Mouse (Mus musculus) heart, embryonic 12.5 days (tissue): ENCODE results near the gene Wbp2nl. TPM values are rescaled to one million over a fixed set of nuclear protein-coding genes. Genes with fewer than 3 reads are reported as not detected.
"Not testable (repeated sequence)": the region's sequence is repeated elsewhere in the genome, so short reads cannot be mapped to it uniquely, and the experiment has no call there.

Experiments
- ATAC-seq: fragments of 200-750 bp; cut with Nextera tagmentation; 2 replicates; pipeline ENCODE4 v1.8.0; 2017; ENCODE audit warnings: moderate TSS enrichment, moderate library complexity; ENCODE audit not compliant: insufficient number of reproducible peaks, low FRiP score
- H3K27ac ChIP-seq: fragments of 300-500 bp; sonication (generic); 2 replicates; pipeline ENCODE4 v1.5.1; 2016; ENCODE audit warnings: mild to moderate bottlenecking, moderate library complexity; ENCODE audit not compliant: poor library complexity, severe bottlenecking
- H3K27me3 ChIP-seq: fragments of 300-500 bp; sonication (generic); replicated peaks from 2 replicates; pipeline ENCODE4 v1.6.1; 2016; ENCODE audit warnings: mild to moderate bottlenecking, moderate library complexity
- H3K36me3 ChIP-seq: fragments of 300-500 bp; sonication (generic); 2 replicates; pipeline ENCODE4 v1.6.1; 2016; ENCODE audit warnings: mild to moderate bottlenecking, moderate library complexity
- H3K4me1 ChIP-seq: fragments of 300-500 bp; sonication (generic); replicated peaks from 2 replicates; pipeline ENCODE4 v1.6.1; 2016; ENCODE audit warnings: mild to moderate bottlenecking
- H3K4me2 ChIP-seq: fragments of 300-500 bp; sonication (generic); 2 replicates; pipeline ENCODE4 v1.6.1; 2016; ENCODE audit warnings: mild to moderate bottlenecking, moderate library complexity
- H3K4me3 ChIP-seq: fragments of 300-500 bp; sonication (generic); 2 replicates; pipeline ENCODE4 v1.5.1; 2016; ENCODE audit warnings: mild to moderate bottlenecking
- H3K9ac ChIP-seq: fragments of 300-500 bp; sonication (generic); 2 replicates; pipeline ENCODE4 v1.6.1; 2016; ENCODE audit warnings: mild to moderate bottlenecking, moderate library complexity
- H3K9me3 ChIP-seq: fragments of 300-500 bp; sonication (generic); replicated peaks from 2 replicates; pipeline ENCODE4 v1.6.1; 2016; ENCODE audit warnings: mild to moderate bottlenecking, moderate library complexity
- WGBS: fragments of 180-500 bp; shearing (Covaris S2); methylation state at CpG from one replicate; pipeline ENCODE4 v1.1.7; 2016; 5-methylcytosine and 5-hydroxymethylcytosine counted together
- polyA plus RNA-seq: library from polyadenylated mRNA; unstranded; fragments of >200 nt; fragmentation: Nextera tagmentation; extraction: Ambion mirVana; gene quantifications from 2 replicates; pipeline ENCODE4 v1.2.1, GENCODE M21; 2016

Wbp2nl gene
- polyA plus RNA-seq, 1 experiment from 2014 or later = 0.66 TPM

GRCm38 (mm10) chr15:82363801-82364200, 65.0 kb downstream of the Wbp2nl start:
- not testable (repeated sequence) for H3K9ac ChIP-seq, H3K4me2 ChIP-seq, H3K4me3 ChIP-seq, ATAC-seq, H3K36me3 ChIP-seq, H3K27me3 ChIP-seq, H3K9me3 ChIP-seq, H3K27ac ChIP-seq
- peaks cover 12% of the 10 kb centered on the region for H3K4me1 ChIP-seq
- 70% methylated on average over 11 of the region's 12 CpGs for WGBS

Other genes with a start within 250 kb of the Wbp2nl start
- not detected in 2 replicates for gene 4930407I10Rik, start 239.8 kb upstream of the Wbp2nl start, polyA plus RNA-seq
- gene Mei1, start 229.0 kb upstream of the Wbp2nl start, polyA plus RNA-seq = not detected in 2 replicates
- 8.7 and 11.1 TPM in 2 replicates for gene Ccdc134, start 171.0 kb upstream of the Wbp2nl start, polyA plus RNA-seq
- gene Srebf2, start 151.8 kb upstream of the Wbp2nl start, polyA plus RNA-seq = 110 and 118 TPM in 2 replicates
- gene Shisa8, start 86.1 kb upstream of the Wbp2nl start, polyA plus RNA-seq = 0.19 and 0.35 TPM in 2 replicates
- 0.09 TPM in 1 of 2 replicates, not detected in the other for gene Tnfrsf13c, start 74.6 kb upstream of the Wbp2nl start, polyA plus RNA-seq
- 57.9 and 67.0 TPM in 2 replicates for gene Cenpm, start 54.2 kb upstream of the Wbp2nl start, polyA plus RNA-seq
- gene 1500009C09Rik, start 46.6 kb upstream of the Wbp2nl start, polyA plus RNA-seq = not detected in 2 replicates
- gene Sept3, start 24.1 kb upstream of the Wbp2nl start, polyA plus RNA-seq = 3.8 and 4.9 TPM in 2 replicates
- 40.5 and 44.6 TPM in 2 replicates for gene Naga, start 40.0 kb downstream of the Wbp2nl start, polyA plus RNA-seq
- 9.8 and 9.9 TPM in 2 replicates for gene Pheta2, start 40.0 kb downstream of the Wbp2nl start, polyA plus RNA-seq
- gene Smdt1, start 40.0 kb downstream of the Wbp2nl start, polyA plus RNA-seq = 299 and 309 TPM in 2 replicates
- 475 and 496 TPM in 2 replicates for gene Ndufa6, start 55.4 kb downstream of the Wbp2nl start, polyA plus RNA-seq
- 7.3 and 8.0 TPM in 2 replicates for gene Cyp2d22, start 81.3 kb downstream of the Wbp2nl start, polyA plus RNA-seq
- not detected in 2 replicates for gene Cyp2d11, start 95.1 kb downstream of the Wbp2nl start, polyA plus RNA-seq
- gene Cyp2d10, start 108.2 kb downstream of the Wbp2nl start, polyA plus RNA-seq = 0.15 TPM in 1 of 2 replicates, not detected in the other
- gene Cyp2d9, start 134.5 kb downstream of the Wbp2nl start, polyA plus RNA-seq = not detected in 2 replicates